Mouse (Mus musculus) intestine, embryonic 14.5 days (tissue): ENCODE measurements around the gene Rhot2. TPM values are rescaled to one million over a fixed set of nuclear protein-coding genes. Genes with fewer than 3 reads are reported as not detected.
A peak's percentile ranks its signal among the peaks of the same experiment; 100 is the strongest.

Source experiments
- ATAC-seq: fragments of 200-750 bp; cut with Nextera tagmentation; replicated peaks from 2 replicates; pipeline ENCODE4 v1.8.0; 2017; ENCODE audit warnings: low read depth, moderate number of reproducible peaks, moderate TSS enrichment, moderate library complexity; ENCODE audit not compliant: low FRiP score, low TSS enrichment
- DNase-seq: peaks from one replicate; pipeline ENCODE4 v3.0.0-alpha.2; 2018; ENCODE audit warnings: low spot score
- H3K27ac ChIP-seq: fragments of 300-500 bp; sonication (generic); 2 replicates; pipeline ENCODE4 v1.5.1; 2014; ENCODE audit warnings: low read depth, mild to moderate bottlenecking, control low read depth
- H3K27me3 ChIP-seq: fragments of 300-500 bp; sonication (generic); replicated peaks from 2 replicates; pipeline ENCODE4 v1.6.1; 2014; ENCODE audit warnings: low read length, control low read depth; ENCODE audit not compliant: control insufficient read depth, insufficient read depth
- H3K36me3 ChIP-seq: fragments of 300-500 bp; sonication (generic); 2 replicates; pipeline ENCODE4 v1.6.1; 2014; ENCODE audit warnings: low read length, control low read depth; ENCODE audit not compliant: control insufficient read depth, insufficient read depth
- H3K4me1 ChIP-seq: fragments of 300-500 bp; sonication (generic); replicated peaks from 2 replicates; pipeline ENCODE4 v1.6.1; 2014; ENCODE audit warnings: low read length, control low read depth, mixed read lengths; ENCODE audit not compliant: control insufficient read depth, insufficient read depth
- H3K4me2 ChIP-seq: fragments of 300-500 bp; sonication (generic); 2 replicates; pipeline ENCODE4 v1.6.1; 2014; ENCODE audit warnings: low read length
- H3K4me3 ChIP-seq: fragments of 300-500 bp; sonication (generic); 2 replicates; pipeline ENCODE4 v1.5.1; 2014; ENCODE audit warnings: low read depth, low read length, control low read depth, mixed read lengths
- H3K9ac ChIP-seq: fragments of 300-500 bp; sonication (generic); 2 replicates; pipeline ENCODE4 v1.6.1; 2014; ENCODE audit warnings: mild to moderate bottlenecking, low read length
- H3K9me3 ChIP-seq: fragments of 300-500 bp; sonication (generic); 2 replicates; pipeline ENCODE4 v1.6.1; 2016; ENCODE audit warnings: low read length, control low read depth; ENCODE audit not compliant: control insufficient read depth
- WGBS: fragments of 180-500 bp; shearing (Covaris S2); extraction: QIAGEN DNeasy Blood & Tissue Kit; methylation state at CpG from one replicate; pipeline ENCODE4 v1.1.7; 2014; 5-methylcytosine and 5-hydroxymethylcytosine counted together
- microRNA-seq: library from miRNA; unstranded; fragments of <30 nt; microRNA quantifications from one replicate; pipeline ENCODE4, GENCODE M21; 2016
- polyA plus RNA-seq: library from polyadenylated mRNA; unstranded; fragments of >200 nt; fragmentation: Nextera tagmentation; extraction: Ambion mirVana; gene quantifications from 2 replicates; pipeline ENCODE4 v1.2.1, GENCODE M21; 2014

The Rhot2 gene
- polyA plus RNA-seq, 1 experiment from 2014 or later, result 10.4 TPM

DNA sequence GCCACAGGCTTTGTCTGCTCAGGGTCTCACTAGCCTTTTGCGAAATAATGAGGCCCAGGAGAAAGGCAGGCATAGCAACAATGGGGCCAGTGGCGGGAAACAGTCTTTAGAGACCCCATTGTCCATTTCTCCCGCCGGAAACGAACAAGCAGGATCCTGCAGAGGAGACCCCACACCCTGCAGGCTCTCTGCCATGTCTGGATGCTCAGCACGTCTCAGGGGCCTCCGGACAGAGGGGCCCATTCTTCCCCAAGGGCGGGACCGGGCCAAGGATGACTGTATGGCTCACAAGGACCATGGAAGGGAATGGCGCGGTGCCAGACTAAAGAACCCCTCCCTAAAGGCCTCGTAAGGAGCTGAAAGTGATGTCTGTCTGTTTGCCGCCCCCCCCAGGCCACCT lies 50.5 kb downstream of the Rhot2 start:
- peaks cover 35% of the 10 kb centered on the region for H3K4me1 ChIP-seq
- WGBS, result 76% methylated on average over 13 of the region's 13 CpGs
- DNase-seq, result no peak
- no peaks in the 10 kb centered on the region for H3K9me3 ChIP-seq
- ATAC-seq, result no peak
- peaks cover 9% of the 10 kb centered on the region for H3K36me3 ChIP-seq
- no peak overlapping the region for H3K9ac ChIP-seq
- H3K27me3 ChIP-seq, result no peaks in the 10 kb centered on the region
- no peak overlapping the region for H3K4me2 ChIP-seq
- peak overlapping the region; percentile 98; the same call in 1 of the 2 replicates for H3K27ac ChIP-seq
- H3K4me3 ChIP-seq, result no peak overlapping the region

DNA sequence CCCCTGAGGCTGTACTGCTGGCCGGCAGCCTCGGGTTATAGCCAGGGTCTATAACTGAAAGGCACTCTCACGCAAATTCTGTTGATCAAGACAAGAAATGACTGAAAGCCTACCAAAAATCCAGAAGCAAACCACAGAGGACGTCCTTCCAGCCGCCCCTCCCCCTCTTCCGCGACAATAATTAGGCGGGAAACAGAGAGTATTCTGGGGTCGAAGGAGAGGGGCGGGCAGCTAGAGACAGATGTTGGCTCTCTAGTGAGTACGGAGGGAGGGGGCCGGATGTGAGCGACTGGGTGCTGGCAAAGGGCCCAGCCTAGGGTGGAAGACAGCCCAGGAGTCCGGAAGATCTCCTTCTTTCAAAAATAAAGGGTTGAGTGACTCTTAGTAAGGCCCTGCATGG lies 52.0 kb downstream of the Rhot2 start, which contains the start of gene Fam173a:
Fam173a (minus strand) TSS at position 287 of the 400 bp plus-strand sequence.
- DNase-seq, result no peak
- peaks cover 35% of the 10 kb centered on the region for H3K4me1 ChIP-seq
- peak within 1 kb of the TSS; percentile 91 for H3K4me2 ChIP-seq
- H3K27me3 ChIP-seq, result no peaks in the 10 kb centered on the region
- peak within 1 kb of the TSS; percentile 74 for H3K9ac ChIP-seq
- peak within 1 kb of the TSS; percentile 88 for H3K4me3 ChIP-seq
- peaks cover 21% of the 10 kb centered on the region for H3K36me3 ChIP-seq
- under 1% methylated on average over 14 of the region's 14 CpGs for WGBS
- H3K27ac ChIP-seq, result peak within 1 kb of the TSS; percentile 98
- no peaks in the 10 kb centered on the region for H3K9me3 ChIP-seq
- peak; percentile 66 for ATAC-seq

DNA sequence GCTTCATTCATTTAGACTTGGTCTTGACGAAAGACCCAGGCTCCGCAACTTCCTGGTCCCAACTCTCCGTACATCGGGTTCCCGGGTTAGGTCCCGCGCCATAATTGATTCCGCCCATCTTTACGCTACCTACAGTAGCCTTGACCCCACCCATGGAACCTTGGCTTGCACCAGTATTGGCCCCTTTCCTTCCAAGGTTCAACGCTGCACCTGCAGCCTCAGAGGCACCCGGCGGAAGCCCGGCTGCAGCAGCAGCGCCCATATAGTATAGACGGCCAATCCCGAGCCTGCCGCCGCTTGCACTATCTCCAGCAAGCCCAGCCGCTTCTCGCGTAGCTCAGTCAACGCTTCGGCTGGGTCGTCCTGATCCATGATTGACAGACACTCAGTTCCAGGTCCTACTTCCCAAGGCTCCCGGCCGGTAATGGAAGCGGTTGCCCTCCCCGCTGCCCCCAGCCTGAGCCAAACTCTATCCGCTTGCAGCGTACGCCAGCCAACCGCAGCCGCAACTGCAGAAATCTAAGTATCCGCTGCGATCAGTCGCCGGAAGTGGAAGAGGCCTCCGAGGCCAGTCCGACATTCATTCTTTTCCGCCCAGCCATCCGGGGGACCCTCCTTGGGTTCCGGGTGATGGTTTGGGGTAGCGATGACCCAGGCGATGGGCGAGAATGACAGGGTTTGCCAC lies 52.7 kb downstream of the Rhot2 start:
- ATAC-seq (peak; percentile 71), DNase-seq (peak; percentile 97)
- Histone ChIP-seq H3K27ac (peak overlapping the region; percentile 98), H3K4me3 (peak overlapping the region; percentile 88), H3K36me3 (peaks cover 27% of the 10 kb centered on the region), H3K9ac (peak overlapping the region; percentile 74), H3K4me1 (peaks cover 30% of the 10 kb centered on the region), H3K9me3 (no peaks in the 10 kb centered on the region), H3K27me3 (no peaks in the 10 kb centered on the region), H3K4me2 (peak overlapping the region; percentile 91)
- WGBS, result under 1% methylated on average over 45 of the region's 45 CpGs

GRCm38 (mm10) chr17:25791320-25791842 lies 53.3 kb downstream of the Rhot2 start:
- Histone ChIP-seq H3K9ac (peak overlapping the region; percentile 74), H3K4me3 (peak overlapping the region; percentile 88), H3K36me3 (peaks cover 27% of the 10 kb centered on the region), H3K27ac (peak overlapping the region; percentile 98; the same call in 1 of the 2 replicates), H3K4me1 (peaks cover 30% of the 10 kb centered on the region), H3K27me3 (no peaks in the 10 kb centered on the region), H3K9me3 (no peaks in the 10 kb centered on the region), H3K4me2 (peak overlapping the region; percentile 91)
- no peak for DNase-seq
- peak; percentile 3; the same call in 1 of the 2 replicates for ATAC-seq
- WGBS, result 27% methylated on average over 19 of the region's 19 CpGs

Small RNA genes within 50 kb of the gene (microRNA-seq; reads per million reads assigned to microRNA genes)
- gene Mir3082, result 0.59 reads per million

Other genes starting within 250 kb of the Rhot2 start
- 2.4 and 2.7 TPM in 2 replicates for gene Gng13, start 127.7 kb downstream of the Rhot2 start, polyA plus RNA-seq
- gene Chtf18, start 117.4 kb downstream of the Rhot2 start, polyA plus RNA-seq, result 22.2 and 23.0 TPM in 2 replicates
- 23.7 and 24.6 TPM in 2 replicates for gene Rpusd1, start 117.2 kb downstream of the Rhot2 start, polyA plus RNA-seq
- gene Mslnl, start 108.8 kb downstream of the Rhot2 start, polyA plus RNA-seq, result 0.08 TPM in 1 of 2 replicates, not detected in the other
- 10.5 and 12.9 TPM in 2 replicates for gene Msln, start 90.5 kb downstream of the Rhot2 start, polyA plus RNA-seq
- gene Narfl, start 71.1 kb downstream of the Rhot2 start, polyA plus RNA-seq, result 25.2 and 29.3 TPM in 2 replicates
- 57.2 and 67.8 TPM in 2 replicates for gene Haghl, start 59.2 kb downstream of the Rhot2 start, polyA plus RNA-seq
- 0.28 TPM in 2 replicates for gene Ccdc78, start 58.3 kb downstream of the Rhot2 start, polyA plus RNA-seq
- gene Fam173a, start 52.0 kb downstream of the Rhot2 start, polyA plus RNA-seq, result 93.5 and 93.8 TPM in 2 replicates
- 0.34 TPM in 1 of 2 replicates, not detected in the other for gene AC134908.4, start 49.2 kb downstream of the Rhot2 start, polyA plus RNA-seq
- gene Metrn, start 47.7 kb downstream of the Rhot2 start, polyA plus RNA-seq, result 8.6 and 9.2 TPM in 2 replicates
- 3.9 and 4.7 TPM in 2 replicates for gene Fbxl16, start 35.8 kb downstream of the Rhot2 start, polyA plus RNA-seq
- 29.4 and 30.8 TPM in 2 replicates for gene Wdr24, start 21.2 kb downstream of the Rhot2 start, polyA plus RNA-seq
- gene Jmjd8, start 16.0 kb downstream of the Rhot2 start, polyA plus RNA-seq, result 39.5 and 40.2 TPM in 2 replicates
- gene Stub1, start 11.4 kb downstream of the Rhot2 start, polyA plus RNA-seq, result 345 and 350 TPM in 2 replicates
- gene Rhbdl1, start 7.6 kb downstream of the Rhot2 start, polyA plus RNA-seq, result 1.3 and 1.5 TPM in 2 replicates
- gene Gm20683, start 3.1 kb downstream of the Rhot2 start, polyA plus RNA-seq, result 1.6 and 2.3 TPM in 2 replicates
- 18.2 and 19.8 TPM in 2 replicates for gene Wdr90, start 16.6 kb upstream of the Rhot2 start, polyA plus RNA-seq
- gene Mcrip2, start 23.9 kb upstream of the Rhot2 start, polyA plus RNA-seq, result 44.1 and 61.2 TPM in 2 replicates
- gene Mettl26, start 30.2 kb upstream of the Rhot2 start, polyA plus RNA-seq, result 63.2 and 64.1 TPM in 2 replicates
- gene Wfikkn1, start 36.0 kb upstream of the Rhot2 start, polyA plus RNA-seq, result 0.40 and 0.69 TPM in 2 replicates
- 14.2 and 14.6 TPM in 2 replicates for gene Rab40c, start 74.9 kb upstream of the Rhot2 start, polyA plus RNA-seq
- 59.9 and 60.8 TPM in 2 replicates for gene Pigq, start 100.1 kb upstream of the Rhot2 start, polyA plus RNA-seq
- not detected in 2 replicates for gene Nhlrc4, start 100.1 kb upstream of the Rhot2 start, polyA plus RNA-seq
- gene A930017K11Rik, start 107.7 kb upstream of the Rhot2 start, polyA plus RNA-seq, result 0.28 TPM in 1 of 2 replicates, not detected in the other
- gene Capn15, start 140.9 kb upstream of the Rhot2 start, polyA plus RNA-seq, result 23.4 and 23.5 TPM in 2 replicates
- 12.8 and 13.7 TPM in 2 replicates for gene Rab11fip3, start 224.7 kb upstream of the Rhot2 start, polyA plus RNA-seq
- 27.3 and 32.4 TPM in 2 replicates for gene Decr2, start 245.5 kb upstream of the Rhot2 start, polyA plus RNA-seq